Mouse (Mus musculus): ENCODE measurements around the gene Nipal3.

Nipal3 gene

DNA sequence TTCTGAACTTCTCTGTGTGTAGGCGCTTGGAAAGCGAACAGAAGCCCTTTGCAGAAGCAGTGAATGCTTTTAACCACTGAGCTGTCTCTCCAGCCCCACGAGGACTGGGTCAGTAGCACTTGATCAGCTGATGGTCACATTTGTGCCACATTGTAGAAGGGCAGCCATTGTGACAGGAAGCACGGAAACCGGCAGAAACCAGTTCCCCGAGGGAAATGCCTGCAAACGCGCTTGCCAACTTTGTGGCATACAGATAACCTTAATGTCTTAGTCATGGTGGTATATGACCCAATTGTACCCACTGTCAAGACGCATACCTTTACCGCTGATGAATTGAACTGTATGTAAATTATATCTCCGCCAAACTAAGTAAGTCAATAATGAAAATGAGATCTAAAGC lies 11.0 kb upstream of the Nipal3 start:
- in situ Hi-C loops (cut with MboI) = no loop called here

DNA sequence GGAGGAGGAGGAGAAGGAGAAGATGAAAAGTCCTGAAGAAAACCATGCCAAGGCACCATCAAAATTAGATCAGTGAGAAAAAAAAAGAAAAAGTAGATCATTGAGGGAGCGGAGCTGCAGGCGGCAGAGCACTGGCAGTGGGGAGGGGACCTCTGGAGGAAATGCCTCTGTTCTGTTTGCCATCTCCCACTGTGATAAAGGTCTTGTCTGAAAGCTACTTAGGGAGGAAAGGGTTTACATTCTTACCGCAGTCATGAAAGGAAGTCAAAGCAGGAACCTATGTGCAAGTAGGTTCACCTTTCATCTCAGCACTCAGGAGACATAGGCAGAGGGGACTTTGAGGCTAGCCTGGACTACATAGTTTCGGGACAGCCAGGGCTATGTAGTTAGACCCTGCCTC lies 6.7 kb upstream of the Nipal3 start:
- in situ Hi-C loops (cut with MboI) = no loop called here

DNA sequence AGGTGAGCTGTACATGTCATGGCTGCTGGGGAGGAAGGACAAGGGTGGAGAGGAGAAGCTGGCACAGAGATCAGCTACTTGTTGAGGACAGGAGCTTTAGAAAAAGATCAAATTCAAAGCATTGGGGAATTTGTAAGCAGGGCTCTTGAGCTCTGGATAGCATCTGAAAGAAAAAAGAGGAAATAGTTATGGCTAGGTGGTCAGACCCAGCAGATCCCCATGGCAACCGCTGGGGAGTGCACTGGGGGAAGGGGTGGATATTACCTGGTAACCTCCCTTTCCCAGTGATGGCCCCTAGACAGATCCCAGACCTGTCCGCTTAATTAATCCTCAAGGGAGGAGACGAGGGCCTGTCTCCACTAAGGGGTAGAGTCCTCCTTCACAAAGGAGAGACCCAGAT lies 5.0 kb upstream of the Nipal3 start:
- in situ Hi-C loops (cut with MboI) = no loop called here

DNA sequence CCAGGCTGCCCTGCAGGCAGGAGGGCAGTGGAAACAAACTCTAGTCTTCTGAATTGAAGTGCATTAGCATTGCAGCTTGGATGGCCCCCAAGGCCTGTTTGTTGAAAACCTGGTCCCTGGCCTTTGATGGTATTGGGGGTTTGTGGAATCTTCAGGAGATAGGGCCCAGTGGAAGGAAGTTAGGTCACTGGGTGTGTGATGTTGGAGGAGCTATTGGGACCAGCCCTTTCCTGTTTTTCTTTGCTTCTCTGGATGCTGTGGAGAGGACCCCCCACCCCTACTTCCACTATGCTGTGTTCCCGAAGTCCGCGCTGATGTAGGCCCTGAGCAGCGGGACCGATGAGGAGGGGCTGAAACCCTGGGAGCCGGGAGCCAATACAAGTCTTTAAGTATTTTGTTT lies 3.3 kb upstream of the Nipal3 start:
- in situ Hi-C loops (cut with MboI) = no loop called here

DNA sequence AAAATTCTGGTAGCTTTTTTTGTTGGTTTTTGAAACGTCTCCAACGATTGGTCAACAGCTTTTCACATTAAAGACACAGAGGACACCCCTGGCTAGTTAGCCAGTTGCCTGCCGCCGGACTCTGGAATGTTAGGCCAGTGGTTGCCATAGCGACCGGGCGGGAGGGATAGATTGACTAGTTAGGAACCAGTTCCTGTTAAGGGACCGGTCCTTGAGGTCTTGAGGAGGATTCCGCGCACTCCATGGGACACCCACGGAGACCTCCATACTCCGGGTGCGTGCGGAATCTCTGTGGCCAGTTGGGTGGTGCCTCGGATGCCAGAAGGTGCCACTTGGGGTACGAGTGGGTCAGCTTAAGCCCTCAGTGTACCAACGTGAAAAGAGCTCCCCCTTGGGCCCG lies 972 bp upstream of the Nipal3 start:
- in situ Hi-C loops (cut with MboI) = no loop called here

DNA sequence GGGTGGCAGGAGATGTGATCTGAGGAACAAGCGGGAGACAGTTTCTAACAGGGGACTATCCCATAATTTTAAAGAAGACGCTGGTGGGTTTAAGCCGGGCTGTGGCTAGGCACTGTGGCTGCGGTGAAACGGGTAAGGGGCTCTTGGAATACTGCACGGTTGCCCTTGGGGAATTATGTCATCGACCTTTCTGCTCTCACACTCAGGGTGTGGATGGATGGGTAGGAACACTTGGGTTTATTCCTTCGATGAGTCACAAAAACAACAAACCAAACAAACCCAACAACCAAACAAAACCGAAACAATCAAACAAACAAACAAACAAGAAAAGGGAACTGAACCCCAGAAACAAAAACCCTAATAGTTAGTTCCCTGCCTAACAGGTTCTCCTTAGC lies 556 bp upstream of the Nipal3 start:
- in situ Hi-C loops (cut with MboI) = no loop called here

DNA sequence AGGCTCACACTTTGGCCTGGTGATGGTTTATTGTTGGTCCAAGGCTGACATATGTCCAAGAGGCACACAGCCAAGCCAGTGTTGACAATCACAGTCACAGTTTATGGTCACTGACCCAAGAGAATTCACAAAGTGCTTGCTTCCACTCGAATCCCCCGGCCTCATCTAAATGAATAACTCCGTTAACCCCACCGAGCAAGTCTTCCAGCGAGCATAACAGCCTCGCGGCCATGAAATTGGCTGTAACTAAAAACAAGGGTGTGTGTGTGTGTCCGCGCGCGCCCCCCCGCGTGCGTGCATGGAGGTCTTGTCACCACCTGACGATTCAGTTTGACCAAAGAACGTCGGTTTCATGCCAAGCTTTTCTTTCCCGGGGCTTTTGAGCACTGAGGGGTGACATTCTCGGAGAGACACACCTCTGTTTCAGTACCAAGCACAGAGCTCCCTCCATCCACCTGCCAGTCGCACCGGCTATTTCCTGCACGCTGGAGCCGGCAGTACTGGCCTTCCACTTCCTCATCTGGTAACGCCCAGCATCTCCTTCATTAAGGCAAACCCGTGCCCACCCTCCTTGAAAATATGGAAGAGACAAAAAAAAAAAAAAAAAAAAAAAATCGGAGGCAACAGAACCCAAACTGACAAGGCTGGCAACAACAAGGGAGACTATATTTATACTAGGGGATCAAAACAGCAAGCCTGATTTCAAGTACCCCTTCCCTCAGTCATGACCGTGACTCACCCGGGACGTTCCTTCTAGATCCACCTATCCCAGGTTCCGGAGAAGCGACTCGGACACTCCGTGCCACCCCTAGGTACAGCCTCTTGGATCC lies 932 bp downstream of the Nipal3 start:
- in situ Hi-C loops (cut with MboI) = no loop called here

DNA sequence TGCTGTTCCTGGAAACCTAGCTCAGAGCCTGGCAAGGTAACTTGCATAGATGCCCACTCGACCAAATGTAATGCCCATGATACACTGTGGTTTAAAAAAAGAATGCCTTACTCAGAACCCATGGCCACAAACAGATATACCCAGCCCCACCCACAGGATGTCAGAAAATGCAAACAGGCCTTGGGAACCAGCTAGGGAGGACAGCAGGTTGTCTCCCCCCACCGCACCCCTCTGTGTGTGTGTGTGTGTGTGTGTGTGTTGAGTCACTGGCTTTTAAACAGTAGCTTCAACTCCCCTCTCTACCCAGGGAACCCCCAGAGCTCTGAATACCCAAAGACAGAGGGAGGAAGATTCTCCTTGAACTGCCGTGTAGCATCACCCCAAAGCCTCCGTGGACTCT lies 1.6 kb downstream of the Nipal3 start:
- in situ Hi-C loops (cut with MboI) = no loop called here

DNA sequence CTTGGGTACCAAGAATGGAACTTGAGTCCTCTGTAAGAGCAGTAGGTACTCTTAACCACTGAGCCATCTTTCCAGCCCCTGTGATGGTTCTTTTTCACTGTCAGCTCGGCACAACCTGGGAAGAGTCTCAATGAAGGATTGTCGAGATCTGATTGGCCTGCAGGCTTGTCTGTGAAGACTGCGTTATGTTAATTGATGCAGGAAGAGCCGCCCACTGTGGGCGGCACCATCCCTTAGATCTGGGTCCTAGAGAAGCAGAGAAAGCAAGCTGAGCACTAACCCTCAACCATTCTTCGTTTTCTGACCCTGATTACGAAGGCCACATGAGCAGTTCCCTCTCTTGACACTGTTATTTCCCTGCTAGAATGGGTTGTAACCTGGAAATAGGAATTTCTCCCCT lies 5.6 kb downstream of the Nipal3 start:
- in situ Hi-C loops (cut with MboI) = no loop called here

DNA sequence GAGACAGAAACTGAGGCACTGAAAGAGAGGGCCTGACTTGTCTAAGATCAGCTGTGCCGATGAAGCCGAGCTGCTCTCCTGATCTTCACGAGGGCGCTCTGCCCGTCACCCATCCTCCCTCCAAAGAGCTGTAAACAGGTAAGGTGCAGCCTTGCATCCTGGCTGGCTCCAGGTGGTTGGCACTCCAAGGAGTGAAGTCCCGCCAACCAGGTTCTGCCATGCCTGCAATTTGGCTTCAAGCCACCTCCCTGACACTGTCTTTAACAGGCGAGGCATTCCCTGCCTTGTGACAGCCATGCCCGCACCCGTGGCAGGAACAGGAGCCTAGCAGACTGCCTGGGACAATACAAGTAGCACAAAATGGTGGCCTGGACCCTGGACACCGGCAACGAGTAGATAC lies 8.5 kb downstream of the Nipal3 start:
- in situ Hi-C loops (cut with MboI) = no loop called here

DNA sequence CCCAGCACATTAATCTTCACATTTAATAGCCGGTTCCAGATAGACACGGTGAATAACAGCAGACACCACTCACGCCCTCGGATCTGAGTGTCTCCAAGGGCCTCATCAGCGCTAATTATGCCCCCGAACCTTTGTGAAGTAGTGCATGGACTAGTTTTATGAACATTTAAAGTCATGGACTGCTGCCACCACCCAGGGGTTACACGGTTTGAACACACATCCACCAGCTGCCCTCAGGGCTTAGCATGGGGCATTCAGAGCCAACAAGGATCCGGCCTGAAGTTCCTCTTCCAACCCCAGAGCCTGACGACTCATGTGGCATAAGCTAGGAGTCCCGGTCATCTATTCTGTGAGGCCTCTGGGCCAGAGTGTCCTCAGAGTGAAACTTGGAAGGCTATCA lies 9.8 kb downstream of the Nipal3 start:
- in situ Hi-C loops (cut with MboI) = no loop called here

DNA sequence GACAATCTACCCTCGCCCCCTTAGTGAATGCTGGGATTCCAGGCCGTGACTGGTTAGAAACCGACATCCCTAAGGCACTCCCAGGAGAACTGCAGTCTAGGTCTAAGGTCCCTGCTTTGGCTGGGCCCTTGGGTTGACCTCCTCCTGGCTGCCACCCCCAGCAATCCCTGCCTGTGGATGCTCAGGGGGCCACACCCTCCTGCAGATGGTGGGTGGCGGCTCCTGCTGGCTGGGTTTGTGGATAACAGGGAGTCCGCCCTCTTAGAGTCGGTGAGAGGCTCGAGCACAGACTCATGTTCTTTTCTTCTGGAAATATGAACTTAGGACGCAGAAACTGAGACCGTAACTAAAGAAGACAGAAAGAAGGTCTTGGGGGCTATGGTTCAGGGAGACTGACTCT lies 14.5 kb downstream of the Nipal3 start:
- in situ Hi-C loops (cut with MboI) = no loop called here

DNA sequence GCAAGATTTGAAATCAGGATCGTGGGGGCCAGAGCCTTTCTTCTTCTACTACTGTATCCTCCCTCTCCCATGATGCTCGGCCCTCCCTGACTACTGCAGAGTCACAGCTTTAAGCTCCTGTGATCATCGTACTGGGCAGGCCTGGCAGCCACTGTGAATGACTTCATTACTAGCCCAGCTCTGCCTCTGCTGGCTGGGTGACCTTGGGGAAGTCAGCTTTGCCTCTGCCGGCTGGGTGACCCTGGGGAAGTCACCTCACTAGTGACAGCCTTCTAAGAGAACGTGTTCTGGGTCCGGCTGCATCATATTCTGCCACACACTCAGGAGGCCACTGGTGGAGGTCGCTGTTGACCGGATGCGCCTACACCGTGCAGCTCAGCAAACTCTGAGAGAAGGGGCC lies 17.0 kb downstream of the Nipal3 start:
- in situ Hi-C loops (cut with MboI) = no loop called here

DNA sequence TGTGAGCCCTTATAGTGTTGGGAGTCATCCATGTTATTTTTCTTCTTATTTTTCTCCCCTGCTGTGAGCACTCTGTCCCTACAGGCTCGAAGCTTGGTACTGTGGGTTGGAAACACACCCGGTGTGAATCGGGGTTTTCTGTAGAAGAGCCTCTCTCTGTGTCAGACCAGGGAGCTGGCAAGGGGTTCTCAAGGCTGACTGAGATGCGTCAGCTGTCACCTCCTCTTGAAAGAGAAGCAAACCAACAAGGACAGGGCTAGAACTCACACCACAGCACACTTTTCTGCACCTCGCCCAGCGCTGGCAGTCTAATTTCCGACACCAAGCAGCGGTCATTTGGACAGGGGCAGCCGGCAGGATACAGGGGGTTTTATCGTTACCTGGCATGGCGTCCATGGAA lies 31.4 kb downstream of the Nipal3 start:
- in situ Hi-C loops (cut with MboI) = no loop called here

DNA sequence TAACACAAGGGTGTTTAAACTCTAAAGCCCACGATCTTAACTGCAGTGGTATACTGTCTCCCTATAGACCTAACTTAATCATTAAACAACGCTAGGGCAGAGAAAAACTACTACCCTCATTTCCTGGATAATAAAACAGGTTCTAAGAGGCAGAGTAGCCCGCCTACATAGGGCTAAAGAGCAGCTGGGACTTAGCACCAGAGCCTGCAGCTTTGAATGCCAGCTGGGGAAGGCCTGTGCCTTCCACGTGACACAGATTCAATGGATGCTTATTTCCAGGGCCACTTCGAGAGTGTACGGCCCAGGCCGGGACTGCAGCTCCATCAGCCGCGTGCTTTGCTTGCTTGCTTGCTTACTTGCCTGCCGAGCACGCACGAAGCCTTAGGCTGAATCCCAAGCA lies 41.3 kb downstream of the Nipal3 start:
- in situ Hi-C loops (cut with MboI) = no loop called here

DNA sequence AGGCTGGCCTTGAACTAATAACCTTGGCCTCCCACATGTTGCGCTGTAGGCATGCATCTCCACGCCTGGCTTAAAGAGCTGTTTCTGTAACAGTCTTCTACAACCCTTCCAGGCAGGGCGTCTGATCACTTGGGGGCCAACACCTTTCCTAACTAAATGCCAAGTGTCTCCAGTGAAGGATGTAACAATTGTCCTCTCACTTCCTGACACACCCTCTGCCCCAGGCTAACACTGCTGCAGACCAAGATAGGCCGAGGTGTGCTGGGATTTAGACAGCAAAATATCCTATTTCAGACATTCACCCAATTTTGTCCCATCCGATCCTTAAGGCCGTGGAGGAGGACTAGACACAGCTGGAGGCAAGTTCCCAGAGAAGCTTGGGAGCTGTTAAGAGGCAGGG lies 41.7 kb downstream of the Nipal3 start:
- in situ Hi-C loops (cut with MboI) = no loop called here

DNA sequence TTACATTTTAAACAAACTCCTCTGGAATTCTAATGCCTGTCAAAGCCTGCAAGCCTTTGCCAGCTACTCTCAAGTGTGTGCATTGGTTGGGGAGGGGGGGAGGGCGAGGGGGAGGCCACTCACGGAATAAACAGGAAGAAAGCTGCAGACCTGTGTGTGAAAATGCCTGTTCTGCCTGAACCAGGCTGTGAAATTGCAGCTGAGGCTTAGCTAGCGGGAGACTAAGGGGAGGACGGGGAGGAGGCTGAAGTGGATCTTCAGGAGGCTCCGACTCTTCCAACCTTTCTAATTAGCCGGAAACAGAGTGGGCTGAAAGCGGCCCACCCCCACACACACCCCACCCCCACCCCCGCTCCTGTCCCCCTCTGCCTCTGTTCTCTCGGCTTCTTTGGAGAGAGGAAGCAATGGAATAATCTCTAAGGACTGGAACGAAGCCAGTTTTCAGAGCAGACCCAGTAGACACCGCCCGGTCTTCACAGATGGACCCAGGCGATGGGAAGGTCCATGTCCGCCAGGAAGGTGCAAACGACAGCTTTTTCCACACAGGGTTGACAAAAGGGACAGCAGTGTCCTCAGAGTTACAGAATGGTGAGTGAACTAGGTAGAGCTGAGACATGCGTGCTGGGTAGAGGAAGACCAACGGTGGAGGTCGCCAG lies 43.4 kb downstream of the Nipal3 start:
- in situ Hi-C loops (cut with MboI) = no loop called here

DNA sequence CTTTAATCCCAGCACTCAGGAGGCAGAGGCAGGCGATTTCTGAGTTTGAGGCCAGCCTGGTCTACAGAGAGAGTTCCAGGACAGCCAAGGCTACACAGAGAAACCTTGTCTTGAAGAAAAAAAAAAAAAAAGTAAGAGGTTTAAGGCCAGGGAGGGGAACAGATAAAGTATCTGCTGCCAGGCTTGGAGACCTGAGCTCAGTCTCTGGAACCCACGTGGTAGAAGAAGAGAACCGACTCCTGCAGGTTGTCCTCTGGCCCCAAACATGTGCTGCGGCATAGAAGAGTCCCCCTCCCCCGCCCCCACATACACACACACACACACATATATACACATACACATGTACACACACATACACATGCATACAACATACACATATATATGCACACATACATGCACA lies 52.4 kb downstream of the Nipal3 start:
- in situ Hi-C loops (cut with MboI) = no loop called here

DNA sequence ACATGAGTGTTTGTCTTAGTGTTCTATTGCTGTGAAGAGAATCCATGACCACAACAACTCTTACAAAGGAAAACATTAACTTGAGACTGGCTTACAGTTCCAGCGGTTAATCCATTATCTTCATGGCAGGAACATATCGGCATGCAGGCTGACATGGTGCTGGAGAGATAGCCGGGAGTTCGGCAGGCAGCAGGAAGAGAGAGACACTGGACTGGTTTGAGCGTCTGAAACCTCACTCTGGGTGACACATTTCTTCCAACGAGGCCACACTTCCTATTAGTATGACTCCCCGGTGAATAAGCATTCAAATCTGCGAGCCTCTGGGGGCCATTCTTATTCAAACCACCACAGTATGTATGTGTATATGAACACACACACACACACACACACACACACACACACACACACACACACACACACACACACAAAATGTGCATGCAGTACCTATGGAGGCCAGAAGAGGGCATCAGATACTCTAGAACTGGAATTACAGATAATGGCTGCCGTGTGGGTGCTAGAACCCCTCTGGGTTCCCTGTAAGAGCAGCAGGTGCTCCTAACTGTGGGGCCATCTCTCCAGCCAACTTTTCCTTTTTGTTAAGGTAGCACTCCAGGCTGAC lies 54.8 kb downstream of the Nipal3 start:
- in situ Hi-C loops (cut with MboI) = no loop called here

DNA sequence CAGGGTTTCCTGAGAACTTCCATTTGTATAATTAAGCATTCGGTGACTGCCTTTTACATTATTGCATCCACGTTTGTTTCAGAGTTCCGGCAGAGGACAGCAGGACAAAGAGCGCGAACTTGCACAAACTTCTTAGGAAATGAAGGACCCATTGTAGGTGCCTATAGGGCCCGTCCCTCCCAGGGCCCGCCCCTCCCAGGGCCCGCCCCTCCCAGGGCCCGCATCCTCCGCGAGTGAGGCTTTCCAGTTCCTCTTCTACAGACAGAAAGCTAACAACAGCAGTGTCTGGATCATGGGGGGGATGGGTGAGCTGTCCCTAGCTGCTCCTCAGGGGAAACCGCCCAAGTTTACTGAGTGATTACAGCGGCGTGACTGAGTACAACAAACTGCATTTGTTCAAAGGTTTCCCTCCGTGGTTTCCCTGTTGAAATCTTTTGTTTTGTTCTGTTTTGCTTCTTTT lies 55.6 kb downstream of the Nipal3 start:
- in situ Hi-C loops (cut with MboI) = no loop called here

DNA sequence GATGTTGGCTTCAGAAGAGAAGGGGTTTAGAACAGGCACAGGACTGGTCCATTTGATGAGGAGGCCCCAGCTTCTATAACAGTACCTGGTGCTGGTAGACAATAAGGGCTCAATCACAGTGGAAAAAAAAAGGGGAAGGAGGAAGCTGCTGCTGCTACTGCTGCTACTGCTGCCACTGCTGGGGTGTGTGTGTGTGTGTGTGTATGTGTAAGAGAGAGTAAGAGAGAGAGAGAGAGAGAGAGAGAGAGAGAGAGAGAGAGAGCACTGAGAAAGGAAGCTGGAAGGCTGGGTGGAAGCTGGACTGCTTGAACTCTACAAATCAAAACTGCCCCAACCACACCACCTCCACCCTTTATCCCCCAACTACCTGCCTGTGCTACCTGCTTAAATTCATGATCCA lies 56.9 kb downstream of the Nipal3 start:
- in situ Hi-C loops (cut with MboI) = no loop called here

DNA sequence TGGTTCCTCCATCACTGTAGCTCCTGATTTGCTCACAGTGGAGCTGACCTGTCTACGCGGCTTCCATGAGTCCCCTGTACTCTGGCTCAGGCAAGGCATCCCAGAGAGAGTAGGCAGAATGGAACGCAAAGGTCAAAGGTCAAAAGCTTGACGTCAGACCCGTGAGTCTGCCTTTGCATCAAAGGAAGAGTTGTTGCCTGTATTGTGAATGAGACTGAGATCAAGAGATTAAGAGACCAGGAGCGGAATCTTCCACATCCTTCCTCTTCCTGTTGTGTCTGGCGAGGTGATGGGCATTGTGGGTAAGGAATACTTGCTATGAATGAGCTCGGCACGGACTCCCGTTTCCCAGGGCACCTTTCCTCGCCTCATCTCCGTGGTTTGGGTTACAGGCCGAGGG lies 58.5 kb downstream of the Nipal3 start:
- in situ Hi-C loops (cut with MboI) = no loop called here

DNA sequence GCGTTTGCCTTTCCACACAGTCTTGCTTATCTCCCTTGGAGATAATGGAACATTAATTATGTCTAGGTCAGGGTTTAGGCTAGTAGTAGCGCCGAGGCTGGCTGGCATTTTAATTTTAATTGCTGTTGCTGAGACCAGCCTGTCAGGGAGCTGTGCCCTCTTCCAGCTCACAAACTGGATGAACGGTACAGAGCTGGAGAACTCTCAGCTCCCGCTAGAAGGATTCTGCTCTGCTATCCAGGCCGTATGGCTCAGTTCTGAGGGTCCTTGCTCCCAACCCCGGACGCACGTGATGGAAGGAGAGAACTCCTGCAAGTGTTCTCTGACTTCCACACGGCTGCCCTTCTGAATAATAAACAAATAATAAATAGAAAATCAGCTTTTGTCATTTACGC lies 60.4 kb downstream of the Nipal3 start:
- in situ Hi-C loops (cut with MboI) = no loop called here
